Mouse (Mus musculus): ENCODE data around the gene Tmem242.
"Not testable (repeated sequence)": the region's sequence is repeated elsewhere in the genome, so short reads cannot be mapped to it uniquely, and the experiment has no call there.

The Tmem242 gene

GRCm38 (mm10) chr17:5440159-5440971, at the start of gene Tmem242:
Gene Tmem242, minus strand, starts transcription at chr17:5440259.
- peak; percentile 95 for ATAC-seq (ENCODE audit: low TSS enrichment)

GRCm38 (mm10) chr17:5488156-5488555, 48.1 kb upstream of the Tmem242 start:
- ATAC-seq (ENCODE audit: low TSS enrichment), result no peak

- ATAC-seq (ENCODE audit: low TSS enrichment), result no peak
Measured at GRCm38 (mm10) chr17:5484663-5485062, 44.6 kb upstream of the Tmem242 start.

GRCm38 (mm10) chr17:5483456-5483855, 43.4 kb upstream of the Tmem242 start:
- ATAC-seq (ENCODE audit: low TSS enrichment), result no peak

GRCm38 (mm10) chr17:5475960-5476725, 36.1 kb upstream of the Tmem242 start:
- no peak for ATAC-seq (ENCODE audit: low TSS enrichment)

- no peak for ATAC-seq (ENCODE audit: low TSS enrichment)
Measured at GRCm38 (mm10) chr17:5472268-5472667, 32.2 kb upstream of the Tmem242 start.

- ATAC-seq (ENCODE audit: low TSS enrichment), result no peak
Measured at GRCm38 (mm10) chr17:5467177-5467576, 27.1 kb upstream of the Tmem242 start.

GRCm38 (mm10) chr17:5466736-5467135, 26.7 kb upstream of the Tmem242 start:
- ATAC-seq (ENCODE audit: low TSS enrichment), result no peak

GRCm38 (mm10) chr17:5463912-5464311, 23.9 kb upstream of the Tmem242 start:
- no peak for ATAC-seq (ENCODE audit: low TSS enrichment)

GRCm38 (mm10) chr17:5453657-5454056, 13.6 kb upstream of the Tmem242 start:
- ATAC-seq (ENCODE audit: low TSS enrichment), result peak; percentile 69; the same call in 1 of the 2 replicates

GRCm38 (mm10) chr17:5443751-5444150, 3.7 kb upstream of the Tmem242 start:
- no peak for ATAC-seq (ENCODE audit: low TSS enrichment)

- no peak for ATAC-seq (ENCODE audit: low TSS enrichment)
Measured at GRCm38 (mm10) chr17:5443260-5443659, 3.2 kb upstream of the Tmem242 start.

- ATAC-seq (ENCODE audit: low TSS enrichment), result not testable (repeated sequence)
Measured at GRCm38 (mm10) chr17:5442403-5442802, 2.3 kb upstream of the Tmem242 start.

- ATAC-seq (ENCODE audit: low TSS enrichment), result peak; percentile 14; the same call in 1 of the 2 replicates
Measured at GRCm38 (mm10) chr17:5439831-5440158, 264 bp downstream of the Tmem242 start.

- peak; percentile 50; the same call in 1 of the 2 replicates for ATAC-seq (ENCODE audit: low TSS enrichment)
Measured at GRCm38 (mm10) chr17:5429772-5430133, 10.3 kb downstream of the Tmem242 start.

- ATAC-seq (ENCODE audit: low TSS enrichment), result peak; percentile 86
Measured at GRCm38 (mm10) chr17:5429090-5429771, 10.8 kb downstream of the Tmem242 start.

- ATAC-seq (ENCODE audit: low TSS enrichment), result no peak
Measured at GRCm38 (mm10) chr17:5425204-5425603, 14.9 kb downstream of the Tmem242 start.

- peak; percentile 55 for ATAC-seq (ENCODE audit: low TSS enrichment)
Measured at GRCm38 (mm10) chr17:5424156-5424555, 15.9 kb downstream of the Tmem242 start.

GRCm38 (mm10) chr17:5421835-5422234, 18.2 kb downstream of the Tmem242 start:
- ATAC-seq (ENCODE audit: low TSS enrichment), result no peak

GRCm38 (mm10) chr17:5419771-5420518, 20.1 kb downstream of the Tmem242 start:
- ATAC-seq (ENCODE audit: low TSS enrichment), result no peak

GRCm38 (mm10) chr17:5419056-5419455, 21.0 kb downstream of the Tmem242 start:
- ATAC-seq (ENCODE audit: low TSS enrichment), result no peak

GRCm38 (mm10) chr17:5418545-5418944, 21.5 kb downstream of the Tmem242 start, which contains the start of gene Ldhal6b:
Gene Ldhal6b, minus strand, starts transcription at chr17:5418767.
- no peak for ATAC-seq (ENCODE audit: low TSS enrichment)

Measured in frontal cortex, adult (tissue).